Mouse (Mus musculus) cortical plate, adult 2 months (tissue): ENCODE measurements at regions not wholly inside any gene's neighbourhood (a gene's known extent, or its start where the extent isn't known, plus 50 kb on each side); places are given as distances from the start of the nearest gene placed in this dataset.

Experiments
- H3K27ac ChIP-seq: fragments of 200-500 bp; 2 replicates; pipeline ENCODE4 v1.5.1; 2012; ENCODE audit warnings: low read length, control low read depth, inconsistent platforms; ENCODE audit not compliant: insufficient read depth
- H3K4me1 ChIP-seq: fragments of 200-500 bp; 2 replicates; pipeline ENCODE4 v1.6.1; 2011; ENCODE audit warnings: low read length; ENCODE audit not compliant: control insufficient read depth, insufficient read depth
- H3K4me3 ChIP-seq: fragments of 200-500 bp; 2 replicates; pipeline ENCODE4 v1.5.1; 2011; ENCODE audit warnings: mild to moderate bottlenecking, low read length, control low read depth; ENCODE audit not compliant: insufficient read depth
- CTCF ChIP-seq: fragments of 200-500 bp; IDR thresholded peaks from 2 replicates; pipeline ENCODE4 v1.5.1; 2011; ENCODE audit warnings: mild to moderate bottlenecking, control low read depth, low read length; ENCODE audit not compliant: insufficient read depth; ENCODE audit errors: extremely low read depth
- POLR2A ChIP-seq: fragments of 200-500 bp; IDR thresholded peaks from 2 replicates; pipeline ENCODE4 v1.6.1; 2011; ENCODE audit warnings: mild to moderate bottlenecking, low read length, control low read depth; ENCODE audit not compliant: insufficient read depth; ENCODE audit errors: extremely low read depth

GRCm38 (mm10) chr10:23562273-23562885, 211.8 kb upstream of the Eya4 start:
- H3K27ac ChIP-seq: no peak overlapping the region
- TF ChIP-seq POLR2A: no peak
- no peak for TF ChIP-seq CTCF
- no peaks in the 10 kb centered on the region for H3K4me1 ChIP-seq
- no peak overlapping the region for H3K4me3 ChIP-seq

GRCm38 (mm10) chr10:23559980-23560658, 209.5 kb upstream of the Eya4 start:
- Histone ChIP-seq H3K4me1 (no peaks in the 10 kb centered on the region), H3K4me3 (no peak overlapping the region), H3K27ac (no peak overlapping the region)
- TF ChIP-seq CTCF (no peak), POLR2A (no peak)

- Histone ChIP-seq H3K27ac (no peak overlapping the region), H3K4me1 (no peaks in the 10 kb centered on the region), H3K4me3 (no peak overlapping the region)
- TF ChIP-seq CTCF (no peak), POLR2A (no peak)
Observed at GRCm38 (mm10) chr10:23557828-23558227, 207.2 kb upstream of the Eya4 start.

GRCm38 (mm10) chr10:23549207-23549606, 198.6 kb upstream of the Eya4 start:
- Histone ChIP-seq H3K4me1 (no peaks in the 10 kb centered on the region), H3K27ac (no peak overlapping the region), H3K4me3 (no peak overlapping the region)
- TF ChIP-seq CTCF (no peak), POLR2A (no peak)

- Histone ChIP-seq H3K4me3 (no peak overlapping the region), H3K27ac (no peak overlapping the region), H3K4me1 (no peaks in the 10 kb centered on the region)
- TF ChIP-seq CTCF: no peak
- TF ChIP-seq POLR2A: no peak
Observed at GRCm38 (mm10) chr10:23548322-23548721, 197.7 kb upstream of the Eya4 start.

GRCm38 (mm10) chr10:23542712-23543111, 192.1 kb upstream of the Eya4 start:
- no peak overlapping the region for H3K4me3 ChIP-seq
- TF ChIP-seq POLR2A: no peak
- TF ChIP-seq CTCF: no peak
- no peak overlapping the region for H3K27ac ChIP-seq
- no peaks in the 10 kb centered on the region for H3K4me1 ChIP-seq

GRCm38 (mm10) chr10:23541914-23542313, 191.3 kb upstream of the Eya4 start:
- Histone ChIP-seq H3K4me1 (no peaks in the 10 kb centered on the region), H3K27ac (no peak overlapping the region), H3K4me3 (no peak overlapping the region)
- TF ChIP-seq POLR2A (no peak), CTCF (no peak)

GRCm38 (mm10) chr10:23534636-23535035, 184.1 kb upstream of the Eya4 start:
- TF ChIP-seq CTCF (no peak), POLR2A (no peak)
- Histone ChIP-seq H3K27ac (no peak overlapping the region), H3K4me3 (no peak overlapping the region), H3K4me1 (no peaks in the 10 kb centered on the region)

GRCm38 (mm10) chr10:23531964-23532758, 181.6 kb upstream of the Eya4 start:
- Histone ChIP-seq H3K4me1 (no peaks in the 10 kb centered on the region), H3K27ac (no peak overlapping the region), H3K4me3 (no peak overlapping the region)
- no peak for TF ChIP-seq CTCF
- no peak for TF ChIP-seq POLR2A
